ENCODE assay signal across 9 mouse cellular contexts in genomic region chr3:120786659-120787058, GRCm38 (mm10).
DNase-seq lines count a peak whose midpoint lies in the region; ATAC-seq and TF ChIP-seq lines count a peak whose summit lies in the region.
"Had no signal": no experiment of that assay in that cellular context is flagged by ENCODE, and none has a peak within 500 bp of the region (broad histone marks: within the 10 kb centered on the region; RNA-seq: fewer than 3 reads in every experiment).

No protein-coding gene starts in this region.

- no peaks in the 10 kb centered on the region for H3K4me1 ChIP-seq in intestine, embryonic 16.5 days (ENCODE audit: control insufficient read depth, insufficient read depth, low read length)
- H3K4me1 ChIP-seq in liver, postnatal 0 days (ENCODE audit: insufficient read depth), result no peaks in the 10 kb centered on the region
- H3K4me1 ChIP-seq in limb, embryonic 10.5 days, result no peaks in the 10 kb centered on the region
- H3K4me1 ChIP-seq: midbrain, embryonic 13.5 days had no signal

- H3K27ac ChIP-seq in intestine, embryonic 16.5 days (ENCODE audit: low read length), result no peak overlapping the region
- H3K27ac ChIP-seq in liver, postnatal 0 days (ENCODE audit: low read depth), result no peak overlapping the region
- no peak overlapping the region for H3K27ac ChIP-seq in limb, embryonic 10.5 days
- H3K27ac ChIP-seq: midbrain, embryonic 13.5 days had no signal

- no peaks in the 10 kb centered on the region for H3K9me3 ChIP-seq in intestine, embryonic 16.5 days (ENCODE audit: control insufficient read depth, low read length)
- H3K9me3 ChIP-seq in liver, postnatal 0 days (ENCODE audit: low read length), result no peaks in the 10 kb centered on the region
- no peaks in the 10 kb centered on the region for H3K9me3 ChIP-seq in limb, embryonic 10.5 days (replicated peaks)
- H3K9me3 ChIP-seq: midbrain, embryonic 13.5 days had no signal

- WGBS in intestine, embryonic 16.5 days, result 77% methylated on average over 9 of the region's 9 CpGs
- 68% methylated on average over 9 of the region's 9 CpGs for WGBS in liver, postnatal 0 days (ENCODE audit: insufficient replicate concordance)
- WGBS in limb, embryonic 10.5 days, result 93% methylated on average over 9 of the region's 9 CpGs

- TF ChIP-seq EP300 in liver, postnatal 0 days (IDR thresholded peaks at IDR 0.05; ENCODE audit: low read depth), result no peak

- no peaks in the 10 kb centered on the region for H3K27me3 ChIP-seq in intestine, embryonic 16.5 days (replicated peaks; ENCODE audit: control insufficient read depth, insufficient read depth, low read length)
- no peaks in the 10 kb centered on the region for H3K27me3 ChIP-seq in liver, postnatal 0 days (ENCODE audit: insufficient read depth, low read length)
- H3K27me3 ChIP-seq in limb, embryonic 10.5 days (ENCODE audit: low read depth, poor library complexity, severe bottlenecking), result no peaks in the 10 kb centered on the region
- H3K27me3 ChIP-seq: midbrain, embryonic 13.5 days had no signal

- no peak for ATAC-seq in intestine, embryonic 16.5 days
- ATAC-seq in liver, postnatal 0 days, result no peak
- ATAC-seq: midbrain, embryonic 13.5 days had no signal

- no peak overlapping the region for H3K4me2 ChIP-seq in intestine, embryonic 16.5 days (ENCODE audit: low read depth, low read length)
- H3K4me2 ChIP-seq in liver, postnatal 0 days (ENCODE audit: low read depth, low read length), result no peak overlapping the region
- H3K4me2 ChIP-seq: midbrain, embryonic 13.5 days had no signal

- H3K36me3 ChIP-seq in intestine, embryonic 16.5 days (ENCODE audit: control insufficient read depth, insufficient read depth, low read length), result no peaks in the 10 kb centered on the region
- no peaks in the 10 kb centered on the region for H3K36me3 ChIP-seq in liver, postnatal 0 days (replicated peaks; ENCODE audit: insufficient read depth, low read length)
- H3K36me3 ChIP-seq in limb, embryonic 10.5 days, result no peaks in the 10 kb centered on the region
- H3K36me3 ChIP-seq: midbrain, embryonic 13.5 days had no signal

- H3K4me3 ChIP-seq in intestine, embryonic 16.5 days (ENCODE audit: low read length), result no peak overlapping the region
- no peak overlapping the region for H3K4me3 ChIP-seq in liver, postnatal 0 days (ENCODE audit: low read depth, low read length)
- H3K4me3 ChIP-seq in limb, embryonic 10.5 days, result no peak overlapping the region
- H3K4me3 ChIP-seq: midbrain, embryonic 13.5 days had no signal

- TF ChIP-seq CTCF in liver, postnatal 0 days (IDR thresholded peaks at IDR 0.05; ENCODE audit: low read depth), result no peak

- DNase-seq in lung, postnatal 25 days (ENCODE audit: low spot score), result peak; percentile 4
- DNase-seq in lung, postnatal 10 days, result no peak
- DNase-seq in cerebellum, postnatal 36 days, result peak; percentile 5 to 11
- DNase-seq in layer of hippocampus, adult 8-10 months (ENCODE audit: low spot score in 2 of 2), result peak; percentile 66 to 78
- DNase-seq in right cerebral cortex, postnatal 14 days, result peak; percentile 14
- DNase-seq in liver, postnatal 0 days, result no peak
- DNase-seq in limb, embryonic 10.5 days (ENCODE audit: low spot score), result no peak

- H3K9ac ChIP-seq in intestine, embryonic 16.5 days (ENCODE audit: low read depth, low read length), result no peak overlapping the region
- no peak overlapping the region for H3K9ac ChIP-seq in liver, postnatal 0 days (replicated peaks)
- H3K9ac ChIP-seq: midbrain, embryonic 13.5 days had no signal

Comparison
In these comparisons a context has a peak if more than half of its experiments do, and no peak if none do; other contexts are left out.
1. DNase-seq: peak in lung, postnatal 25 days (single experiment), cerebellum, postnatal 36 days (2 of 2), layer of hippocampus, adult 8-10 months (2 of 2) and right cerebral cortex, postnatal 14 days (single experiment); none in lung, postnatal 10 days (single experiment), liver, postnatal 0 days (single experiment) and limb, embryonic 10.5 days (single experiment).